Mouse (Mus musculus): ENCODE data around the gene Nampt. TPM values are rescaled to one million over a fixed set of nuclear protein-coding genes. Genes with fewer than 3 reads are reported as not detected.

The Nampt gene
- 22.3 and 24.4 TPM in 2 replicates for total RNA-seq (2014; fragmentation: Nextera tagmentation)
- 40.3 and 50.5 TPM in 2 replicates for total RNA-seq (2017)

DNA sequence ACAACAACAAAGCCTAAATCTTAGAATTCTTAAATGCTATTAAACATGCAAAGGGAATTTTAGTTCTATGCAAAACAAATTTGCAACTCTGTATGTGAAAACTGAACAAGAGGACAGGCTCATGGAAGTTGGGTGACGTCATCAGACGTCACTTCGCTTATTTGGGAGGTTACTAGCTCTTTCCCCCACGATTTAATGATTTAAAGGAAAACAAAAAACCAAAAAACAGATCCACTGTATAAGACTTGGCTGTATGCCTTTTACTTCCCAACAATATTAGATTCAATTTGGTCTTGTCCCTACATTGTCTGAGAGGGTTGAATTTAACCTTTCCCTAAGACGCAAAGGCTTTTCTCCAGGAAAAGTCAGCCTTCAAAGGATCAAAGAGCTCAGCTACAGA, at the start of gene Nampt:
Gene Nampt (plus strand): TSS at position 130 of the 400 bp plus-strand sequence.
- ATAC-seq (replicated peaks; ENCODE audit: low FRiP score, low TSS enrichment, poor library complexity, severe bottlenecking) = no peak

DNA sequence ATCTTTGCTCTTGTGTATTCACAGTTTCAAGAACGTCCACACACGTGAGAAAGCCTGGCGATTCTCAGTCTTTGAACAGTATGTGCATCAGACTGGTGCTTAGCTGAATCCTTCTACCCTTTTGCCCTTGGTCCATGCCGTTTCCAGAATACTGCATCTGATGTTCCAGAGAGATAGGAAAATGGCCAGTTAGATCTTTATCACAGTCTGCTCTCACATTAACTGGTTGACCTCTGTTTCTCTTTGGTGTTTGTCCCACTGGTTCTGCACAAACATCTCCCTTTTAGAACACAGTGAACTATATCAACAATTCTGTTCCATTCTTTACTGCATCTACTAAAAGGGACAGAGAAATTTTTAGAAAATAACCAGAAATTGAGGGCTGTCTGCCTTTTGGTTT, 48.6 kb upstream of the Nampt start:
- no peak for ATAC-seq (replicated peaks; ENCODE audit: low FRiP score, low TSS enrichment, poor library complexity, severe bottlenecking)

DNA sequence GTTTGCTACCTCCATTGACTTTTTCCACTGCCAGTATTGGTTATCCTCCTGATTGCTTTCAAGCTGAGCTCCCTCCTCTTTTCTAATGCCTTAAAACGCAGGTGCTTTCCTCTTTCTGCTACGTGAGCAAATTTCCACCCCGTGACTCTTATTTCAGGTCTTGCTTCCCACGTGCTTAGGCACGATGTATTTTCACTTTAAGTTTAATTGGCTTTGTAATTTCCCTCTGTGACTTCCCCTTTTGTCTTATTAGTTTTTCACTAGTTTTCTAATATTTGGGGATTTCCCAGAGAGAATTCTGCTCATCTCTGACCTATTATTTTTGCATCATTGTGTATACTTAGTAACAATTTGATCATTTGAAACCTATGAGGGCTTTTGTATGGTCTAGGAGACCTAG, 44.8 kb upstream of the Nampt start:
- no peak for ATAC-seq (replicated peaks; ENCODE audit: low FRiP score, low TSS enrichment, poor library complexity, severe bottlenecking)

DNA sequence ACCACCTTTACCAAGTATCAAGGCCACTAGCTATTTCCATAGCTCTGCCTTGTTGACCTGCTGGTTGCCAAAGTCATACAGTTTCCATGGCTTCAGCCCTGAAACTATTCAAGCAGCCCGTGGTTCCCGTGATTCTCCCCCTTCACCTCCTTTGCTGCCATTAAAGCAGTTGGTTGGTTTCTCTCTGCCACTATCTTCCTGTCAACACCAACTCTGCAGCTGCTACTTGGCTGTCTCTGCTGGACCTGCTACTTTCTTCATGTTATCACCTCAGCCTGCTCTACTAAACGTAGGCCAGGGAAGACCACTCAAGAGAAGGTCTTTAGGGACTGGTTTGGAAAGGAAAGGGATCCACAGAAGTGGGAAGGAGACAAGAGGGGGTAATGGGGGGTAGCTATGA, 30.3 kb upstream of the Nampt start:
- no peak for ATAC-seq (replicated peaks; ENCODE audit: low FRiP score, low TSS enrichment, poor library complexity, severe bottlenecking)

DNA sequence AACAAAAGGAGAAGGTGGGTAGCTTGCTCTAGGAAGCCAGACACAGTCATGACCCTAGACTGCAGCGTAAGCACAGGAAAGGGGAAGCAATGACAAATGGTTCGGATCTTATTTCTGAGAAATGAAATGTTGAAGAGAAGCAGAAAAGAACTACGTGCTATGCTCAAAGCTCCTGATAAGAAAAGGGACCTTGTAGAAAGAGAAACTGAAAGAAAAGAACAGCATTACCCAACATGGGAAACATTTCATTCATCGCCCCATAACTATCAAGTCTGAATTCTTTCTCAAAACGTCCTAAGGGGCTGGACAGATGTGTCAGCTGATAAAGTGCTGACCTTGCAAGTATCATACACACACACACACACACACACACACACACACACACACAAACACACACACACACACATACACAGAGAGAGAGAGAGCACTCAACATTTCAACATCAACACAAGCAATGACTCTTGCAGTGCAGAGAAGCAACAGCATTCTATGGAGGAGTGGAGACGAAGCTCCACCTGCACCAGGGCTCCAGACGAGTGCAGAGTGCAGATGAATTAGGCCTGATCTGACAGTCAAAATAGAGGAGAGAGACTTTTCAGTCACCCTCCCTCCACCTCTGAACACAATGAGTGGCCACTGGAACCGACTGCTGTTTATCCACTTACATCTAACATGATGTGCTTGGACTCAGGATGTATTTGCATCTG, 23.4 kb upstream of the Nampt start:
- peak; percentile 44; the same call in 1 of the 2 replicates for ATAC-seq (replicated peaks; ENCODE audit: low FRiP score, low TSS enrichment, poor library complexity, severe bottlenecking)

DNA sequence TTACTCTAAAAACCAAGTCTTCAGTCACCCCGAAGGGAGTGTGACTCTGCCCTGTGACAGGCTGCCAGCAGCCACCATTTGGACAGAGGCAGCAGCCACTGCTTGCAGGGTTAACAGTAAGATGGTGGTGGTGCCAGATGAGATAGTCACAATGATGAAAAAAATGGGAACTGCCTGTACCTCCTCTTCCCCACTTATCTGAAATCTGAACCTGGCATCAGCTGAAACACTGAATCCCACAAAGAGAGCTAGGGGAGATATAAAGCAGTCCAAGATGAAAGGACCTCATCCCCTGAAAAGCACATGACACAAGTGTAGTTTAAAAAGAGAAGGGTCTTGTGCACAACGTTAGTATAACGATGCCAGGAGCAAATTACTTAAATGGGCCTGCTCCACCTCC, 21.9 kb upstream of the Nampt start:
- no peak for ATAC-seq (replicated peaks; ENCODE audit: low FRiP score, low TSS enrichment, poor library complexity, severe bottlenecking)

DNA sequence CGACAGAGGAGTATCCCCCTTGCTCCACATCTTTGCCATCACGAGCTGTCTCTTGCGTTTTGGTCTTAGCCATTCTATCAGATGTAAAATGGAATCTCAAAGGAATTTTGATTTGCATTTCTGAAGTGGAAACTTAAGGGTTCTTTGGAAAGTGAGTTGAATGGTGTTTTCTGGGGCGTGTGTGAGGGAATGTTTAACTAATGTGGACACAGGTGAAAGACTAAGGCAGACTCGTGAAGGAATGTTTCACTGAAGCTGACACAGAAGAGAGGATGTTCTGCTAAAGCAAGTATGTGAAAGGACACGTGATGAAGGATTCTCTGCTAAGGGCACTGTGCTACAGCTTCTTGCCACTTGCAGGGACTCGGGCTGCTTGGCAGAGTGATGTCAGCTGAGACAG, 18.3 kb upstream of the Nampt start:
- no peak for ATAC-seq (replicated peaks; ENCODE audit: low FRiP score, low TSS enrichment, poor library complexity, severe bottlenecking)

DNA sequence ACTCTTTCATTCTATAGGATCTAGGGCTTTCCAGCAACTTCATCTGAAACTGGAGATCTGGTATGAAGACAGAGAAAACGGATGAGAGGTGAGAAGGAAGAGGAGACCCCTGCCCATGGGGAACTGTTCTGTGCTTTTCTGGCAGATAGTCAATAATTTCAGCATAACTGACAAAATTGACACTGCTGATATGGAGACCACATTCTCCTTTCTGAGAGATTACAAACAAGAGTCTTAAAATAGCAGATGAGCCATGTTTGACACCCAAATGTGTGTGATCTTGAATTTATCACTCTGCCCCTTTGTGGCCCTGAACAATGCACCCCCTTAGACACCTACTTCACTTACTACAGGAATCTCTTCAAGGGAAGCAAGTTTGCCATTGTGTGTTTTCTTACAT, 13.8 kb upstream of the Nampt start:
- no peak for ATAC-seq (replicated peaks; ENCODE audit: low FRiP score, low TSS enrichment, poor library complexity, severe bottlenecking)

DNA sequence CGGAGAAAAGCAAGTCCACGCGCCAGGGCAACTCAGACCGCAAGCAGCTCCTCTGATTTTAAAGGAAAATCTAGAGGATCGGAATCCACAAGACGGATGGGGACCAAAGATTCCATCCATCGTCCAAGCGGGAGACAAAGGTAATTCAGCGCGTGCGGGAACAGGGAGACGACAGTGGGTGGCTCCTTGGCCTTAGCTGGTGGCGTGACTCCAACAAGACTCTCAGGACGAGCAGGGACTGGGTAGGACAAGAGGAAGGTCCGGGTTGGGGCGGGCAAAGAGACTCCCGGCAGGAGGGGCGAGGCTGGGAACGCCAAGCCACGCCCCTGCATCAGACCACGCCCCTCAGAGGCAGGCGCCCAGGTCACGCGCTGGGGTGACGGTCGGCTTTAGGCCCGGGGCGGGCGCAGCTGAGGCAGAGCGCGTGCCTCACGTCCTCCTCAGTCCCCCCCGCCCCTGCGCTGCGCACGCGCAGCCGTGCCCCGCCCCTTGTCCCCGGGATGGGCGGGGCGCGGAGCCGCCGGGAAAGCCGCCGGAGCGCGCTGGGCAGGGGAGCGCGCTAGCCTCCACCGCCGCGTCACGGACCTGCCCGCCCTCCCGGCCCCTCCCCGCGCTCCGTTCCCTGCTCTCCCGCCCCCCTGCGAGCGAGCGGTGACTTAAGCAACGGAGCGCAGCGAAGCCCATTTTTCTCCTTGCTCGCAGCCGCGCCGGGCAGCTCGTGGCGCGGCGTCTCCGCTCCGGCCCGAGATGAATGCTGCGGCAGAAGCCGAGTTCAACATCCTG, 669 bp downstream of the Nampt start:
- peak; percentile 97 for ATAC-seq (replicated peaks; ENCODE audit: low FRiP score, low TSS enrichment, poor library complexity, severe bottlenecking)

DNA sequence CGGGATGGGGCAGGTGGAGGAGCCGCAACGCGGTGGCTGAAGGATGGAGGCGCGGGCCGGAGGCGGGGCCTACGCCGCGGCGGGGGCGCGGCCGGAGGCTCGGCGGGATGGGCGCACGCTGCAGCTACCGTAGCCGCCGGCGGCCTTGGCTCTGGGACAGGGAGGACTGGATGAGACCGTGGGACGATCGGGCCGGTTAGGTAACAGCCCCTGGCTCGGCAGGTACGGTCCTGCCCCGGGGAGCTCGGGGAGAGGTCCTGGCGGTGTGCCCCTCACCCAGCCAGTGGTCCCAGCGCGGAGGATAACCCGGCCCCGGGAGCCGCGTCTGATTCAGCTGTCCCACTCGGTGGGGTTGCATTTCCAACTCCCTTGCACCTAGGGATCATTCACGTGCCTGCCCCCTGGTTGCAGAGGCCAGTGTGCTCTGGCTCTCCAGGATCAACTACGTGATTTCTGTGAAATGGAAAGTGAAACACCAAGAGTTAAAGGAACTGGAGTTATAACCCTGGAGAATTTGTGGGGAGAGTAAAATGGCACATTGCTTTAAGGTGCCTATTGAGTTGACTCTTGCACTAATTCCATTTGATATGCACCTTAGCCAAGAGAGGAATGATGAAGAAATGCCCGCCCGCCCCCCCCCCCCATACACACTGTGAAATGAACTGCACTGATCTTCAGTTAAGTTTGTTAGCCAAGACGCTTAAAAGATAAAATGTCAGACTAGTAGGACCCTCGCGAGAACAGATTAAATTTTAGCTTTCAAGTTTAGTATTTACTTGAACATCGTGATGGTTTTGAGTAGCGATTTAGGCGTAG, 1.6 kb downstream of the Nampt start:
- ATAC-seq (replicated peaks; ENCODE audit: low FRiP score, low TSS enrichment, poor library complexity, severe bottlenecking) = peak; percentile 55

DNA sequence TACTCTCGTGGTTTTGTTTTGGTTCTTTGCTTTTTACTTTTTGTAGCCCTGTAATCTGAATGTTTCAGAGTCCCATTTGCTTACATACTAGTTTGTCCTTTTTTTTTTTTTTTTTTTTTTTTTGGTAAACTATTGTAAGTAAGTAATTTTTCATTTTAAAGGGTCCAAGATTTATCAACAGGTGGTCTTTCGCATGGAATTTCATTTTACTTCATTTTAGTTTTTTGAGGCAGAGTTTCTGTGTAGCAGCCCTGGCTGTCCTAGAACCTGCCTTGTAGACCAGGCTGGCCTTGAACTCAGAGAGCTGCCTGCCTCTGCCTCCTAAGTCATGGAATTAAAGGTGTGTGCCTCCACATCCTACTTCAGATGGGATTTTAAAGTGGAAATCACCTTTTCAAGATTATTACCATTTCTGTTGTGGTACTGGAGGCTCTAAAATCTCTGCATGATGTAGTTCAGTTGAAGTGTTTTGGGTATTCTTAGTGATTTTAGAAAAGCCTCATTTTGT, 2.2 kb downstream of the Nampt start:
- no peak for ATAC-seq (replicated peaks; ENCODE audit: low FRiP score, low TSS enrichment, poor library complexity, severe bottlenecking)

DNA sequence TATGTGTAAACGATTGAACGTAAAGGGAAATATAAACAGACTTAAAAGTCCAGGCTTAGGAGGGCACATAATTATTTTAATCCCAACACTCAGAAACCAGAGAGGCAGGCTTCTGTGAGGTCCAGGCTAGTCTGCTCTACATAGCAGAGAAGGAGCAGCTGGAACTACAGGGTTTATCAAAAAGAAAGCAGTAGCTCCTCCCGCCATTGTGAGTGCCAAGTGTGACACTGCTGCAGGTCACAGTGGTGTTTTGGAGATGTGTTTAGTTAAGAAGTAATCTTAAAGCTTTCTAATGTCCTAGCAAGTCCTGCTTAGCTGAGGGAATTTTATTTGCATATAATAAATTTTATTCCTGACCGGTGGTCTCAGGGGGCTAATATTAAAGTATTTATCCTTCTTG, 2.7 kb downstream of the Nampt start:
- ATAC-seq (replicated peaks; ENCODE audit: low FRiP score, low TSS enrichment, poor library complexity, severe bottlenecking) = no peak

DNA sequence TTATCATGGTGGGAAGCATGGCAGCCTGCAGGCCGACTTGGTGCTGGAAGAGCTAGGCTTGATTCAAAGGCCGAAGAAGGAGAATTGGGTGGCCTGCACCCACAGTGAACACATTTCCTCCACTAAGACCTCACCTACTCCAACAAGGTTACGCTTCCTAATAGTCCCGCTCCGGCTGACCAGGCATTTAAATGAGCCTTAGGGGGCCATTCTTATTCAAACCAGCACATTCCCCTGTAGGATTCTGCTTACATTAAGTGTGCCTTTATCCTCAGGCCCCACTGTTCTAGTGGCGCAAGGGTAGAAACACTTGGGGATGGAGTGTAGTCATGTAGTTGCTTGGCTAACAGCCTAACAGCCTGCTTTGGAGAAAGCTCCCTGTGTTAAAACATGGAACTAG, 5.2 kb downstream of the Nampt start:
- ATAC-seq (replicated peaks; ENCODE audit: low FRiP score, low TSS enrichment, poor library complexity, severe bottlenecking) = no peak

DNA sequence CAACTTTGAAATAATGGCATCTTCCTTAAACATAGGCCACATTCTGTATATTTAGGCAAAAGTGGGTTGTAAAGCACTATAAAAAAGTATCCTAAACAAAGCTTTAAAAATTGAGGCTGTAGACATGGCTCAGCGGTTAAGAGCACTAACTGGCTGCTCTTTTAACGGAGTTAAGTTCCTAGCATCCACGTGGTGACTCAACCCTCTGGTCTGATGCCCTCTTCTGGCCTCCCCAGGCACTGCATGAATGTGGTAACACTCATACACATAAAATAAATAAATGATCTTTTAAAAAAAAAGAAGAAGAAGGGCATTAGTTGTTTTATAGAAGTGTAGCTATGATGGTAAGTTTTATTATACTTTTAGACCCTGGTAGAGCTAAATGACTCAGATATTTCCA, 7.6 kb downstream of the Nampt start:
- peak; percentile 92 for ATAC-seq (replicated peaks; ENCODE audit: low FRiP score, low TSS enrichment, poor library complexity, severe bottlenecking)

DNA sequence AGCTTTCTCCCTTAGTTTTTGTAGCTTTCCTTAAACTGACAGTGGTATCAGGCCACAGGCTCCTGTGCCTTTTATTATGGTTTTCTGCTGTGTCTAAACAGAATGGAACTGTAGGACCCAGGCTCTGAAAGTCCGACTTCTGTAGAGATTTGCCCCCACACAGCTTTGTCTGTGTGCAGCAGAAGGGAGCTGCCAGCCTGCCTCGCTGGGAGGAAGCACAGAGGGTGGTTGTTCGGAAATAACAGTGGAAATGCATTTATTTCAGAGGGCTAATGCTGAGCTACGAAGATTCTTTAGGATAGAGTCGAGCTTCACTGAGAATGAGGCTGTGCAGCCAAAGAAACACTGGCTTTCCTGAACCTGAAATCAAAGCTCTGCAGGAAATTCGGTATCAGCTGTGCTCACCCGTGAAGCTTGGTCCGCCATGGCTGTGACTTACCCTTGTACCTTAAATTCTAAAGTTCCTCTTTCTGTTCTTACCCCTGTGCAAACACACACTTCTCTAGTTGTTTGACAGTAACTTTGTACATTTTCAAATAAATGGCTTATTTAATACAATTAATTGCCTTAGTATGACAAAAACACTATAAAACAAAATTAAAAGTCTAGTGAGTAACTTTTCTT, 8.9 kb downstream of the Nampt start:
- no peak for ATAC-seq (replicated peaks; ENCODE audit: low FRiP score, low TSS enrichment, poor library complexity, severe bottlenecking)

DNA sequence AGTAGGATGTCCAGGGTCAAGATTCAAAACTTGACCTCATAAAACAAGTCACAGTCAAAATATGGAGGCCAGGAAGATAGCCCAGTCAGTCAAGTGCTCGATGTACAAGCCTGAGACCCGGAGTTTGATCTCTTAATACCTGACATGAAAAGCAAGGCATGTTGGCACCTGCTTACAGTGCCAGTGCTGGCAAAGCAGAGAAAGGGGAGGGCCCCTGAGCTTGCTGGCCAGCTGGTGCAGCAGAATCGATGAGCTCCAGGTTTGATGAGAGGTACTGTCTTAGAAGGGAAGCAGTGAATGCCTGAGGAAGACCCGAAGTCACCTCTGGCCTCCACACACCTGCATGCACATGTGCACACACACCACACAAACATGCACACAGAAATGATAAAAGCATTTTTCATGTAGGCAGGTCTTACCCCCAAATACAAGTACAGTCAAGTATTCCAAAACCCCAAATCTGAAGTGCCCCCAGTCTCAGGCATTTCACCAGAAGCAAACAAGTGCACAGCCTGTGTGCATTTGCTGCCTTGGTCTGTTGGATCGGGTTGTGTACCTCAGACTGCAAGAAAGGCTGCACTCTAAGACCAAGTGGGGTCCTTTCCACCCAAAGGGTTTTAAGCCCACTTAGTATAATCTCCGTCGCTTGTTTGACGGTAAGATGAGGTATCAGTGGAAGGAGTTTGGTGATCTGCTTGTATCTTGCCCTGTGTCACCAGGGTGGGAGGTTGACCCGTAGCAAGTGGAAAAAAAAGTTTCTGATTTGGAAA, 10.2 kb downstream of the Nampt start:
- ATAC-seq (replicated peaks; ENCODE audit: low FRiP score, low TSS enrichment, poor library complexity, severe bottlenecking) = no peak

DNA sequence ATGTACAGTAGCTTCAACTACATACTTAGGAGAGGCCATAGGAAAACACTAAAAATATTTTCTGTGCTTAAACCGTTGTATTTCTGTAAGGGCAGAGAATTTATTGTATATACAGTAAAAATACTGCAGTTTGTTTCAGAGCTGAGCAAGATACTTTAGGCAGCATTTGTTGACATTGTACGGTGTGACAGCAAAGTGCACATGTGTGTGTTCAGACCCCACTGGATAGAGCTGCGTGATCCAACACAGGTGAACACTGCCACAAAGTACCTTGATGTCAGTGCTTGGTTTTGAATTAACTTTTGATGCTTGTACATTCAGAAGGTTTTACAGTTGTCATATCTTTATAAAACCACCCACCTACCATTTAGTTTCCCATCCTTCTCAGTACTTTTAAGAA, 12.7 kb downstream of the Nampt start:
- no peak for ATAC-seq (replicated peaks; ENCODE audit: low FRiP score, low TSS enrichment, poor library complexity, severe bottlenecking)

DNA sequence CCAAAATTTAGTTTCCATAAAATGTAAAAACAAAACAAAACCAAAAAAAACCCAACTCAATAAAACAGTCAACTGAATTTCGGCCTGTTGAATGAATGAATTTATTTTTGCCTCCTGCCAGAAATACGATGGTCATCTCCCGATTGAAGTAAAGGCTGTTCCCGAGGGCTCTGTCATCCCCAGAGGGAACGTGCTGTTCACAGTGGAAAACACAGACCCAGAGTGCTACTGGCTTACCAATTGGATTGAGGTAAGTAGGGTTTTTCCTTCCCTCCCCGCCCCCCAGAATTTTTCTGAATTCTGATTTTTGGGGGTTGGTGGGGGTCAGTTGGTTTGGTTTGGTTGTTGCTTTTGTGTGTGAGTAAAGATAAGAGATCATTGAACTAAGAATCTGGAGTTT, 15.4 kb downstream of the Nampt start:
- ATAC-seq (replicated peaks; ENCODE audit: low FRiP score, low TSS enrichment, poor library complexity, severe bottlenecking) = no peak

DNA sequence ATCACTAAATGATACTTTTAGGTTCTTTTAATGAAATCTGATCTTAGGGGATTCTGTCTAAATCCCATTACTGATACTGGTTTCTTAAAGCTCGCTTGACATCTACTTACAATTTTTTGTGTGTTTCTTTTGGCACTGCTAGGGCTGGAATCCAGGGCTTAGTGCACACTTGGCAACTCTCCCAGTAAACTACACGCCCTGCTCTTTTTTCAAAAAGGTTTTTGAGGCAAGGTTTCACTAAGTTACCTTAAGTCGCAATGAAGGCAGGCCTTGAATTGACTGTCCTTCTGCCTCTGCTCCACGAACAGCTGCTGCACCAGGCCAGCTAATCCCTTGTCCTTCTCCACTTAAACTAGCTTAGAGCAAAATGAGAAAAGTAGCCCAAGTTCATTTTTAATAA, 15.9 kb downstream of the Nampt start:
- no peak for ATAC-seq (replicated peaks; ENCODE audit: low FRiP score, low TSS enrichment, poor library complexity, severe bottlenecking)

Data from megakaryocyte-erythroid progenitor cell, adult 5-6 weeks (primary cell).